In genomic region chr6:119280761-119281160, GRCm38 (mm10) we compare ENCODE assay signal across 12 mouse cellular contexts. TPM values are rescaled to one million over a fixed set of nuclear protein-coding genes. Genes with fewer than 3 reads are reported as not detected.
DNase-seq lines count a peak whose midpoint lies in the region.
"Had no signal": no experiment of that assay in that cellular context is flagged by ENCODE, and none has a peak within 500 bp of the region (broad histone marks: within the 10 kb centered on the region; RNA-seq: fewer than 3 reads in every experiment).

No protein-coding gene starts in this region.

- DNase-seq in retina, adult 2 months (ENCODE audit: low read depth, low spot score) = peak; percentile 50
- no peak for DNase-seq in retina, embryonic 14.5 days (ENCODE audit: low spot score)
- DNase-seq in frontal cortex, postnatal 14 days (ENCODE audit: low spot score in 2 of 2) = peak; percentile 41 to 49
- DNase-seq in left cerebral cortex, adult 9 months (ENCODE audit: low spot score in 2 of 2) = peak; percentile 46 to 70
- DNase-seq in urinary bladder, adult 2 months (ENCODE audit: low spot score) = no peak
- DNase-seq in urinary bladder, adult 18-20 months (ENCODE audit: low spot score in 2 of 2) = no peak
- no peak for DNase-seq in thymus, adult 18-20 months
- DNase-seq in lung, postnatal 14 days = no peak
- DNase-seq: adrenal gland, postnatal 10 days; heart, adult 18-20 months; thymus, postnatal 25 days had no signal

RNA-seq across cellular contexts. Expression of gene Cacna2d4, which starts 44.4 kb away (rescaled TPM):
- 0.03 and 0.06 TPM in 2 replicates for polyA plus RNA-seq in urinary bladder, adult 2 months (2012; rRNA removed)

RNA-seq across cellular contexts. Expression of gene Lrtm2, which starts 49.8 kb away (rescaled TPM):
- polyA plus RNA-seq in urinary bladder, adult 2 months (2012; rRNA removed) = 0.06 and 0.10 TPM in 2 replicates
- polyA plus RNA-seq: liver, embryonic 12.5 days had no signal

Comparison
In these comparisons a context has a peak if more than half of its experiments do, and no peak if none do; other contexts are left out.
1. DNase-seq: peak in retina, adult 2 months (single experiment), frontal cortex, postnatal 14 days (2 of 2) and left cerebral cortex, adult 9 months (2 of 2); none in retina, embryonic 14.5 days (single experiment), urinary bladder, adult 2 months (single experiment), urinary bladder, adult 18-20 months (0 of 2), thymus, adult 18-20 months (0 of 2) and lung, postnatal 14 days (single experiment).